Mouse (Mus musculus): ENCODE measurements around the gene Gfi1b.

DNA sequence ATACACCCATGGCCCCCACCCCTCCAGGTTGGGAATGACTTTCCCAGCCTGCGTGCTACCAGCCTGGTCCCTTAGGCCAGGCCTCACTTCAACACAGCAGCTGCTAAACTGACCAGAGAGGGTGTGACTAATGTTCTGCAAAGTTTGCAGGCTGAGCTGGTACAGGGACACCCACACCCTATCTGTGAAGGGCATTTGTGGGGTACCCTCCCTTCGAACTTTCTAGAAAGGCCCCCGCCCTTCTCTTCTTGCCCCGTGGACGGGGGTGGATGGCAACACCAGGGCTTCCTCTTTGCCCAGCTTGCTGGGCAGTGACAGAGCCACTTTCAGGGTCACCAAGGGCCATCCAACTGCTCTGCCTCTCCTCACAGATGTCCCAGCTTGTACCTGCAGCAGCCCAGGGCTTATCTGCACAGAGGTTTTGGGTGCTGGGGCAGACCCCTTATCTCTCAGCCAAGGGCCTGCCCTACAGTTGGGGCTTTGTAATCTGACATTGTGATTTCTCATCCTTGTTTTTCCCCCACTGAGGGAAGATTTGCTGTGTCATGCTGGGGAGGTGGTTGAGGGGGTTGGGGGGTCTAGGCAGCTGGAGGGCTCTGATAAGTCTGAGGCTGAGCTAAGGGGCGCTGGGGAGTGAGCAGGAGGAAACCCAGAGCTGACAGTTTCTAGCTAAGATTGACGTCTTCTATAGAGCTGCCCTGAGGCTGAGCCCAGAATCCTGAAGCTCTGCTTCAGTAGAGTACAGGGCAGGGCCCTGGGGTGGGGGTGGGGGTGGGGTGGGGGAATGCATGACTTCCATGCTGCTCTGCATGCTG, 23.8 kb downstream of the Gfi1b start:
- TF ChIP-seq POLR2A (IDR thresholded peaks at IDR 0.05; ENCODE audit: borderline replicate concordance, low read depth, low read length) = no peak
- no peak for TF ChIP-seq CTCF (IDR thresholded peaks at IDR 0.05; ENCODE audit: low read depth, low read length)

Measured in bone marrow macrophage, adult 2 months (primary cell).